Mouse (Mus musculus) heart, adult 9 months (tissue): ENCODE data around the gene Metap1d.

Experiments used
- DNase-seq, 2 experiments: peaks; one replicate each; pipeline ENCODE4 v3.0.0; 2022; ENCODE audit warnings: low spot score in 2 of 2

The Metap1d gene

DNA sequence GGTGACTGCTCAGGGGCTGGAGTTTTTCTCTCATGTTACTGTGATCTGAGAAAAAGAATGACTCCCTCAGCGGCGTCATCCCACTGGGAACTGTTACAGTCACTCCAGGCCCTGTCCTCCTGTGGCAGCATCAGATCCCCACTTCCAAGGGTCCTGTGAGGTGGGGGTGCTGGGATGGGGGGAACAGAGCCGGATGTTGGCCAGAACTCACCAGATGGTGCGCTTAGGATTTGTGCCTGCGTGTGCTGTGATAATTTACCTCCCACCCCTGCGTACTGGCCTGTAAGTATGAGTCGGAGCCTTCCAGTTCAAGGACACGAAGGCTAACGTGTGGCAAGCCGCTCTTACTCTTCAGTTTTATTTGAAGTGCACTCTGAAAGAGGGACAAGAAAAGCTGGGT lies 22.2 kb downstream of the Metap1d start:
- DNase-seq, result no peak

DNA sequence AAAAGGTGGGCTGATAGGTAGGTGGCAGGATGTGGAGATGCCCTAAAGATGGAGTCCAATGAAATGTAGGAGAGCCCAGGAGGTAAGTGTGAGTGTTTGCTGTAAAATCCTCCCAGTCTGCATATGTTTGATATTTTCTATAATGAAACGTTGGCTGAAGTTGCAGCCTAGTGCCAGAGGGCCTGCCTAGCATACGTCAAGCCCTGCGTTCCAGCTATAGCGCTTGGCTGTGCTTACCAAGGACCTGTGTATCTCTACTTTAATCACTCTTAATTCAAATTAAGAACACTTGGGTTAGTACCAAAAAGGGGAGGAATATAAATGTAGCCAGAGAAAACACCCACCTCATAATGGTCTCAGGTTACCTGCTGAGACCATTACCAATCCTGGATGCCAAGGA lies 22.7 kb downstream of the Metap1d start:
- DNase-seq, result no peak

DNA sequence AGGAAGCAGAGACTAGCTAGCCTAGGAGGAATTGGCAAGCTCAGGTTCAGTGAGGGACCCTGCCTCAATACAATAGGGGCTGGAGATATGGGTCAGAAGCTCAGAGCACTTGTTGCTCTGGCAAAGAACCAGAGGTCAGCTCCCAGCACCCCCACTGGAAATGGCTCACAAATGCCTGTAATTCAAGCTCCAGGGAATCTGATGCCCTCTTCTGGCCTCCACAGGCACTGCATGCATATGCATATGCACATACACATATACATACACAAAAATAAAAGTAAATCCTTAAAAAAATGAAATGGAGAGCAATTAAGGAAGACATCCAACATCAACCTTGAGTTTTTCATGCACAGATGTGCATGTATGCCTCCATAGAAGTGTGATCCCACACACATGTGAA lies 24.7 kb downstream of the Metap1d start:
- no peak for DNase-seq

DNA sequence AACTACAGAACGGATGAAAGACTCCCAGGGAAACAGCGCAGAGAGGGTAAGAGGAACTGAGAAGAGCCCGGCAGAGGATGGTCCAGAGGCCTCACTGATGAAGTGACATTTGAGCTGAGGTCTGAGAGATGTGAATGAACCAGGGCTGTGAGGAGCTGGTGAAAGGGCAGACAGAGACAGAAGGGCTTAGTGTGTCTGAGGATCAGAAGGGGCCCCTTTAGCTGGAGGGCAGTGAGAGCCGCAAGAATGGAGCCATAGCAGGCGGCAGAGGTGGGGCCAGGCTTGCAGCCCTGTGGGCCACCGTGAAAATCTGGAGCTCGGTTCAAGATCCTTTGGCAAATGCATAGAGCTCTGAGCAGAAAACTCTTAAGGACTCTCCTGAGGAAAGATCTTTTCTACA lies 26.8 kb downstream of the Metap1d start:
- DNase-seq, result no peak

DNA sequence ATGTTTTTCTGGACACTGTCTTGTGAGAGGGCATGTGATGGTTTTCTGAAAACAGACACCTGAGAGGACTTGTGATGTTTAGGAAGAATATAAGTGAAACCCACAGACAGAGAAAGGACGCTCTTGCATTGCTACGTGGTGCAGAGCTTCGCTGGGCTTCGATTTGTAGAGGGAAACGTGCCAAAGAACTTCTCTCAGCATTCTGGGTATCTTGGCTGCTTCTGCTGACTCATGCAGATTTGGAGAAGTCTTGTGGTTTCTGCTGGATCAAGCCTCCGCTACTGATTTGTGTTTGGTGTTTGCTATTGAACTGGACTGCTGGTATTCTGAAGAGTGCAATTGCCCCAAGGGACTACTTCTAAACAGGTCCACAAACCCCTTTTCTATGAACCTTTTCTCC lies 28.7 kb downstream of the Metap1d start:
- no peak for DNase-seq

DNA sequence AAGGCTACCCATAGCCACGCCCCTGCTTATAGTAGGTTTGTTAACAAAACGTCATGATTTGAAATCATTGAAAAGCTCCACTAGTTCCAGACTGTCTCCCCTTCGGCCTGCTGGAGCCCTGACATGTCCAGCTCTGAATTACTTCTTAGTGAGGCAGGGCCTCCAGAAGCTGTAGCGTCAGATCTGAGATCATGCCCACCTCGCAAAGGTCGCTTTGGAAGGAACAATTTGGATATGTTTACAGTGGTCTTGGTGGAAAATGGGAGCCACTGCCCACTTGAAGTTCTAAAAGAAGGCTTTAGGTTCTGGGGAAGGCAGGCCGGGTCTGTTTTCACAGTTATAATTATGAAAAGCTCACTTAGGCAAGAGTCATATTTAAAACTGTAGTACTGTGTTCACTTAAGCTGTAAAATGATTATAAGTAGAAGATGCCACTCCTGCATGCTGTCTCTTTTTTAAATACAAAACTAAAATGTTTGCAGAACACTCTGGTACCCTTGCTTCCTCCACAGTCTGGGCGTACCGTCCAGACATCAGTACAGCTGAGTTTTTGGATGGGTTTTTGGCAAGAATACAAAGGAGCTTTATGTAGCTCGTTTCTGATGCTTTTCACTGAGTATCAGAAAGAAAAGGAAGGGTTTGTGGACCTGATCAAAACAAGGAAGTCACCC lies 30.1 kb downstream of the Metap1d start:
- DNase-seq, result no peak

DNA sequence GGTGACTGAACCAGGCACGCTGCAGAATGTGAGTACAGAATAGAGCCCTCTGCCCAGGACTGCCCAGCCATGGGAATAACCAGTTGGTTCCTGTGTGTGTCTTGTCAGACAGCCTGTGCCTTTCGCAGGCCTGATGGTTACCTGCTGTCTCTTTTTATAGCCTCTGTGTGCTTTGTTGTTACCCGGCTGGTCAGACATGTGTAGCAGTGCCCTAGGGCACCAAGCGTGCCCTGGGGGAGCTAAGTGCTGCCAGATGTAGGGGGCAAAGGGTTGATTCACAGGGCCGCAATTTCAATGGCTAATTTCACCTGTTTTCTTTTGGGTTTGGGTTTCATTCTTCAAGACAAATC lies 30.6 kb downstream of the Metap1d start:
- no peak for DNase-seq

DNA sequence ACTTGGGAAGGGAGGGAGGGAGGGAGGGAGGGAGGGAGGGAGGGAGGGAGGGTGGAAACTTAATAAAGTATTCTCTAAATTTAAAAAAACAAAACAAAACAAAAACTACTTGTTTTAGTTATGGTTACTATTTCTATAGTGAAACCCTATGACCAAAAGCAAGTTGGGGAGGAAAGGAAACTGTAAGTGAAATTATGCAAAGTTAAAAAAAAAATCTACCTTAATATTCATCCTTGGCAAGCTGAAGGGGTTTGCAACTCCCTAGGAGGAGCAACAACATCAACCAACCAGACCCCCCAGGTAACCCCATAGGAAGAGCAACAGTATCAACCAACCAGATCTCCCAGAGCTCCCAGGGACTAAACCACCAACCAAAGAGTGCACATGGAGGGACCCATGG lies 38.2 kb downstream of the Metap1d start:
- DNase-seq, result no peak

DNA sequence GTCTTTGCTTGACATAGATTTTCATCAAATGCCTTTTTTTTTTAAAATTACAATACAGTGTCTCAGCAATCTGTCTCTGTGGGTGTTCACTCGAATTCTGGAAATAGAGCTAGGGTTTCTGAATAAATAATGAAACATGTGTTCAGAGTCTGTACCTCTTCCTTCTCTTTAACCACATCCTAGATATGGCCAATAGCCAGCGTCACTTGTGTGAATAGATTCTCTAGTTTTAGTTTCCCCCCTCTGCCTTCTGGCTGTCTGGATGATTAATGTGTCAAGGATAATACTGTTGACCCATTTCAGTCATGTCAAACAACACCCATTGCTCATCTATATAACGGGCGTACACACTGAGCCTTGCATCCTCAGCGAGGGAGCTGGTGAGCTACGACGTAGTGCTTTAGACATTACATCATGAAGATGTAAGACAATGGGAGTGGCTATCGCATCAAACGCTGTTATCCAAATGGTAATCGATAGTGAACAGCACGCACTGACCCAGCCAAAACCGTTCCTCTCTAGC lies 40.1 kb downstream of the Metap1d start:
- no peak for DNase-seq

DNA sequence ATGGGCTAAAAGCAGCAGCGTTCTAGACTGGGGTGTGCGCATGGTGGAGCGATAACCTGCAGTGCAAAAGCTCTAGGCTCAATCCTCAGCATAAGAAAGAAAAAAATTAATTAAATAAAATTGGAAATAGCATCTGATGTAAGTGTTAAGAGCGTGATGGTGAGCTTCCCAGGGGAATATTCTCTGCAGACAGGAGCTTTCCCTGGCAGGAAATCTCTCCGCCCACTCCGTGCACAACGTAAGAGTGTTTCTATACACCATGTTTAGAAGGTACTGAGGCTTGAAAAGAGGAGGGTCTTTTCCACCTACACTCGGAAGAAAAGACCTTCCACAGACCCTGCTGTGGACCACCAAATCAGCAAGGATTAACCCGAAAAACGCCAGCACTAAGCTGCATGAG lies 41.4 kb downstream of the Metap1d start:
- DNase-seq, result no peak

DNA sequence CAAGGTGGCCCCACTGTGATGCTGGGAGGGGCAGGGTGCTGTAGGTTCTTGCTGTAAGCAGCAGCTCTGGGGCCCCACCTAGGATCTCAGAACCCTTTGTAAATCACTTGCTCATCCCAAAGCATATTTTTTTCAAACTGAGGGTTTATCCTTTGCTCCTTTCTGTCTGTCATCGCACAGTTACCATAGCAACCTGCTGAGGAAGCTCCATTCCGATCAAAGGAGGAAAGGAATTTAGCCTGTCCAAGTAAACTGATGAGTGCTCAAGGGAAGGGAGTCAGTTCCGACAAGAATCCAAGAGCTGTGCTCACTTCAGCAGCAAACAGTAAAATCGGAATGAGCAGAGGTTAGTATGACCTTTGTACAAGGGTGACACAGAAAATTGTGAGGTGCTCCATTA lies 41.9 kb downstream of the Metap1d start:
- no peak for DNase-seq

DNA sequence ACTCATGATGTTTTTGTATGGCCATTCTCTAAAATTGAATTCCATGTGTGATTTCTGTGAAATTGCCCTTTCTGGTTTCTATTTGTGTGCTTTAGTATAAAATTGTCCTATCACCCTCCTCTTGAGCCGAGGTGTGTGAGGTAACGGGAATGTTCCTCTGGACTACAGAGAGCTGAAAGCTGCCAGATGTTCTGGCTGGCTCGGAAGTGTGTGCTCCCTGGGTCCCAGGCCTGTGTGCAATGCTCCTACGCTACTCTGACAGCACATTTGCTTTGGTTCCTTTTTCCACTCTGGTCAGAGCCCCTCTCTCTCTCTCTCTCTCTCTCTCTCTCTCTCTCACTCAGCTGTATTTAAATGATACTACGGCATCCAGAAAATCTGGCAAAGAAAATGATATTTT lies 44.1 kb downstream of the Metap1d start:
- no peak for DNase-seq

DNA sequence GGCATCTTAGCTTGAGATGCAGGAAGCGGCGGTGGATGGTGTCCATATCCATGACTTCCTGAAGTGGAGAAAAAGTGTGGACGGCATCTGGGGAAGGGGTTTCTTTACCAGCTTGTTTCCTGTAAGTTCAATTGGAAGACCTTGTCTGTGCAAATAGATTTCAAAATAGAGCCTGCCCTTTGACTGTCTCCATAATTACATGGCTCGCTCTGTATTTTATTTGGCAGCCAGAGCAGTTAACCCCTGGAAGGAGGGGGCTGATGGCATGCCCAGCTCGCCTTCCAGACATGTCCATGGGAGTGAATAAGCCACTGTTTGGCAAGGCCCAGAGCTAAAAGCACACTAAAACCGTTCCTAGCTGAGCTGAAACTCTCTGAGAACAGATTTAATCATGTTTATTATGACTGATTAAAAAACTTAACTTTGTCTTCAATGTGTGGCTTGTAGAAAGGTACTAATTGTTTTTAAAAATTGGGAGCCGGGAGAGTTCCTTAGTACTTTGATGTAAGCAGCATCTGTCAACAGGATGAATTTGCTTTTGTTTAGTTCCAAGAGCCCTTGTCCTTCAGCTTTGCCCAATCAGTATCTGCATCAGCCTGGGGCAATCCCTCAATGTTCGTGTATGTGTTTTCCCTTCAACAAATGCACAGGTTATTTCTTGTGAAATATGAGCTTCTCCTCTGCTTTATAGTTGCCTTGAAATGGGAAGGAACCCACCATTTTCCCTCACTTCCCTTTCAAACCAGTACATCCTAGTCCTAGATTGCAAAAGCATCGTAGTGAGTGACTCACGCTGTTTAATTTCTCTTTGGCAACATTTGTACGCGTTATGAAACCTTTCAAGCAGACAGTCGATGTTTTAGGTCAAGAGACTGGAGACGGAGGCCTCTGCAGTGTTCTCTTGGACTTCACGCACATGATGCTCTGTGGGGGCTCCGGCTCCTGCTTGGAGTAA lies 46.5 kb downstream of the Metap1d start:
- DNase-seq, result peak; percentile 17 to 22

DNA sequence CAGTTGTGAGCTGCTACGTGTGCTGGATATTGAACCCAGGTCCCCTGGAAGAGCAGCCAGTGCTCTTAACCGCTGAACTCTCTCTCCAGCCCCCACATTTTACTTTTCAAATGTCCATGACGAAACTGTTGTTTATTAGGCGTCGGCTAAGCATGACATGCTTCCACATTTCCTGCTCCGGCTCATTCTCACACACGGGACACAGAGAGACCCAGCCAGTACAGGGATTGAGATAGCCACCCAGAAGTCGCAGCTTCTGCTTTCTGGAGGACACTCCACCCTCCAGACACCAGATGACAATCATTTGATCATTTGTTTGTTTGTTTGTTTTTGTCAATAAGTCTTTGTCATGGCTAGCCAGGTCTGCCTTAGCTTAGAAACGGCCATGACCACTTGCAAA lies 51.8 kb downstream of the Metap1d start:
- no peak for DNase-seq

DNA sequence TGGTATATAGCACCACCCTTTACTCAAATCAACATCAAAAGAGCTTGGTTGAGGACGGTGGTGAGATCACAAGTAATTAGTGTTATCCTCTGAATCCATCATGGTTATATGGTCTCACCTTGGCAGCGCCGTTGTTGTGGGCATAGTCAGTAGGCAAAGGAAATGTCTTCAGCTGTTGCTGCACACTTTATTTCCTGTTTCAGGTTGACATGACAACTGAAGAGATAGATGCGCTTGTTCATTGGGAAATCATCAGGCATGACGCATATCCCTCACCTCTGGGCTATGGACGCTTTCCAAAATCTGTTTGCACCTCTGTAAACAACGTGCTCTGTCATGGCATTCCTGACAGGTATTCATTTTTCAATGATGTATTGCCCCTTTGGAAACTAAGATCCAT lies 58.1 kb downstream of the Metap1d start:
- DNase-seq, result no peak

DNA sequence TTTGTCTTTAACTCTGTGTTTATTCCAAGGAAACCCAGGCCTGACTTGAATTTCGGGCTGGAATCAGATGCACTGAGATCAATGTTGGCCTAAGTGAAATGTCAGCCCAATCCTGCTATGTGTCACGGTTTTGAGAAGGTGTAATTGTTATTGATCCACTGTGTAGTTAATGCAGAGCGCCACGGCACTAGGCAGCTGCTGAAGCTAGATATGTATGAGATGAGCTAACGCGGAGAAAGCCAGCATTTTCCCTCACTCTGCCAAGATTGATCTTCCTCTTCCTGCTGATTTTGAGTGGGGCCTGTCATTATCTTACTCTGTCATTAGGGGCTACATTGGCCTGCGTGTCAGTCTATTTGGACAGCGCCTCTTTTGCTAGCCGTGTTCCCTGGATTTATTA lies 59.2 kb downstream of the Metap1d start:
- DNase-seq, result no peak

DNA sequence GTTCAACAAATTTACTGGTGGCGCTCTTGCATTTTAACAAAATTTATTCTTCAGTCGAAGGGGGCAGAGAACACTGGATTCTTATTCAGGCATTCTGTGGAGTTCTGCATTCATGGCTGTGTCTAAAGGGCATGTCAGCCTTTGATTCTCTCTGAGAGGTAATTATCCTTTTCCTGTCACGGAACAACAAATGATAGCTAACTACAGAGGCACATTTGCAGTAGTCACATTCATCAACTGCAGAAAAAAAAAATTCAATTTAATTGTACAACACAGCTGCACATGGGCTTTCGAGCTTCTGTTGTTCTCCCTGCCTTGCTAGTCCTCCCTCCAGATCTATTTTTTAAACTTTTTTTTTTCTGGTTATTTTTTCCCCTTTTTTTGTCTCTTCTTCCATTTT lies 63.9 kb downstream of the Metap1d start:
- no peak for DNase-seq

DNA sequence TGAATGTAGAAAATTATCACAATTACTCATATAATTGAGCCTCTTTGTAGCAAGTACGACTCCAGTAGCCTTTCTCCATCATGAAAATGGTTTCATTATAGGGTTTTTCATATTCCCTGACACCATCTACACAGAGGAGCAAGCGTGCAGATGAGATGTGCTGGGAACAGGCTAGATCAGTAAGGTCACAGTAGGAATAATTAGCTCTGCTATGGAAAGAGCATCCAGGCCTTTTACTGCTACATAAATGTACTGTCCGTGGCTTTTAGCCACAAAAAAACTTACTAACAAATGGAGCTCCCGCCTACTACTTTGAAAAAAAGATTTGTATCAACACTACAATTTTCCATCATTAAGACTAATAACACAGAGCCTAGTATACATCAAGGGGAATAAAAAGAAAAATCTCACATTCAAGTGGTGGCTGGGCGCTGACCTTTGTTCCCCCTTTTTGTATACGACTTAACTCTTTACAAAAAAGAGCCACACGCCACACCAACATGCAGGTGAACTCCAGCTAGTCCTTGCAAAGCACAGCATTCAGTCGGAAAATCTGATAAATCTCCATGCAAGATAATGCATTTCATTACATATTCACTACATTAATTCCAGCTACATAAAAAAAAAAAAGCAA lies 64.5 kb downstream of the Metap1d start:
- DNase-seq, result no peak

DNA sequence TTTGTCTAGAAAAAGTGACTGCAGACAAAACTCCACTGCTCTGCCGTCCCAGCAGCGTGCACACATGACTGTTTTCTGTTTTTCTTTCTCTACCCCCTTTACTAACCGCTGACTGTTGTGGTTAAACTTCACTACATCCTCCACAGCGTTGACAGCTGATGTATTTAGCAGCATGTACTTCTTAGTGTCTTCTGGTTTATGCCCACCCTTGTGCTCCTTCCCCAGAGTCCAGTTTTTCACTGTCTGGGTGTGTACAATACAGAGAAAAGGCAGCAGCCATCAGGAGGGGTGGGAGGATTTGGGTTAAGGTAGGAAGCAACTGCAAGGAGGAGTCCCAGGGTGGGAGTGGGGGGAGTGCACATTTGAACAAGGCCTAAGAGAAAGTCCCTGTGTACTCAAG lies 69.8 kb downstream of the Metap1d start:
- no peak for DNase-seq

DNA sequence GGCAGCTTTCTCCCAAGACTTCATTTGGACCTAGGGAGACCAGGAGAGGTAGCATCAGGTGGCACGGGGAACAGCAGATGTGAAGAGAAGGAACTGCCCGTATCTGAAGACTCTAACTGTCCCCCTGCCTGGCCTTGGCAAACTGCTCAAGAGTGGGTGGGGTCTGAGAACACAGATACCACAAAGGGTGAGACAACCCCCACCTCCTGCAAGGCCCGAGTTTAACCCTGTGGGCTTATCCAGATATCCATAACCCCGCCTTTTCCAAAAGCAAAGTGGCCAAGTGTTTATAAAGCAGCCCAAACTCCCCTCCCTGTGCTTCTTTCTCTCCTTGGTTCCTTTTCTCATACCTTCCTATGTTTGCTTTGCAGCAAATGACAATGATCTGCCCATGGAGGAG lies 70.4 kb downstream of the Metap1d start:
- no peak for DNase-seq

DNA sequence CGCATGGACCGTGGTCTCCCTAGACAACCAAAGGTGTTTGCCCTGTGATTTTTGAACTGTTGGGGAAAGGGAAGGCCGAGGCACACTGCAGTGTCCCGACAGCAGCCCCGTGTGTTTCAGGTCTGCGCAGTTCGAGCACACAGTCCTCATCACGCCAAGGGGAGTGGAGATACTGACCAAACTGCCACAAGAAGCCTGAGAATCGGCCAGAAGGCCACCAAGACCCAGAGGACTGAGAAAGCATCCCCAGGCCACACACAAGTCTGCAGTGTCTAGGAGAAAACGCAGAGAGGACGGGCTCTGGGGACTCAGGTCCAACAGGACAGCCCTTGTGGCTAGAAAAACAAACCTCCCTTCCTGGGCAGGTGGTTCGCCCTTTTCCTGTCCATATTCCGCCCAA lies 71.7 kb downstream of the Metap1d start:
- DNase-seq, result no peak

DNA sequence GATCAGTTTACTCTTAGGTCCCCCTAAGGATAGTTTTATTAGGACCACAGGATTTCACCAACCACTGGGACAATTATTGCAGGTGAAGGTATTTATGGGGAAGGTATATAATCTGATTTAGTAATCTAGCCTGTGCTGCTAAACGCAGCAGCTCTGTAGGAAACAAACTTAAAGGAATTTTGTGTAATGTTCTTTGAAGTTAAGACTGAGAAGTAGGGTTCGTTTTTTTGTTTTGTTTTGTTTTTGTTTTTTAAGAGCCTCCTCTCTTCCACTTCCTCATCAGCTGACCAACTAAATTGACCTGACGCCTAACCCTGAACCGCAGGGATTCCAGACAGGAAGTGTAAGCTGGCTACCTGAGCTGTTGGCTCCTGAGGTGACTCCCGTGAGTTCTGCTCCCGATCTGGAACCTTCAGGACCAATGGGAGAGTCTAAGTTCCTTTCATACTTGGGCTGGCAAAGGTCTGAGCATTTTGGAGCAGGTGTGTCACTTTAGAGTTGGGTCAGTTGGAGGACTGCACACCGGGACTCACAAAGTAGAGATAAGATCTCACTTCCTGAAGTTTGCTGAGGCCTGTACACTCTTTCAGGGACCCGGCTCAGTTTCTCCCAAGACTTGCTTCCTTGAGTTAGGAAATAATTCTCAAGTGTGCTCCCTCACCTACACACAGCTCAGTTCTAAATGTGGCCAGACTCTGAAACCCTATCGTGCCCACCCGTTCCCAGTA lies 73.7 kb downstream of the Metap1d start:
- DNase-seq, result no peak
